Mouse (Mus musculus): ENCODE results near the gene Fxyd4.

Fxyd4 gene

GRCm38 (mm10) chr6:117937222-117937932 is at the start of gene Fxyd4:
Fxyd4 (minus strand) TSS chr6:117937692.
- no peak for DNase-seq (ENCODE audit: low spot score in 2 of 2)

- DNase-seq (ENCODE audit: low spot score in 2 of 2): no peak
Measured at GRCm38 (mm10) chr6:117987173-117987572, 49.7 kb upstream of the Fxyd4 start.

GRCm38 (mm10) chr6:117966729-117967128 is 29.2 kb upstream of the Fxyd4 start:
- DNase-seq (ENCODE audit: low spot score in 2 of 2): no peak

- no peak for DNase-seq (ENCODE audit: low spot score in 2 of 2)
Measured at GRCm38 (mm10) chr6:117963201-117963600, 25.7 kb upstream of the Fxyd4 start.

GRCm38 (mm10) chr6:117956851-117957501 is 19.5 kb upstream of the Fxyd4 start:
- DNase-seq (ENCODE audit: low spot score in 2 of 2): peak; percentile 6 to 28

- DNase-seq (ENCODE audit: low spot score in 2 of 2): no peak
Measured at GRCm38 (mm10) chr6:117956161-117956560, 18.7 kb upstream of the Fxyd4 start.

GRCm38 (mm10) chr6:117952330-117952729 is 14.8 kb upstream of the Fxyd4 start:
- no peak for DNase-seq (ENCODE audit: low spot score in 2 of 2)

- no peak for DNase-seq (ENCODE audit: low spot score in 2 of 2)
Measured at GRCm38 (mm10) chr6:117943899-117944298, 6.4 kb upstream of the Fxyd4 start.

- peak in 1 of 2 experiments; percentile 13 for DNase-seq (ENCODE audit: low spot score in 2 of 2)
Measured at GRCm38 (mm10) chr6:117942769-117943168, 5.3 kb upstream of the Fxyd4 start.

GRCm38 (mm10) chr6:117938951-117939350 is 1.5 kb upstream of the Fxyd4 start:
- DNase-seq (ENCODE audit: low spot score in 2 of 2): peak; percentile 15 to 45

GRCm38 (mm10) chr6:117935681-117936612 is 1.5 kb downstream of the Fxyd4 start:
- no peak for DNase-seq (ENCODE audit: low spot score in 2 of 2)

- DNase-seq (ENCODE audit: low spot score in 2 of 2): no peak
Measured at GRCm38 (mm10) chr6:117934301-117934700, 3.2 kb downstream of the Fxyd4 start.

- peak; percentile 21 to 39 for DNase-seq (ENCODE audit: low spot score in 2 of 2)
Measured at GRCm38 (mm10) chr6:117932325-117933051, 5.0 kb downstream of the Fxyd4 start.

- no peak for DNase-seq (ENCODE audit: low spot score in 2 of 2)
Measured at GRCm38 (mm10) chr6:117929945-117930655, 7.4 kb downstream of the Fxyd4 start.

GRCm38 (mm10) chr6:117928746-117929145 is 8.7 kb downstream of the Fxyd4 start:
- no peak for DNase-seq (ENCODE audit: low spot score in 2 of 2)

GRCm38 (mm10) chr6:117927955-117928354 is 9.5 kb downstream of the Fxyd4 start:
- DNase-seq (ENCODE audit: low spot score in 2 of 2): no peak

GRCm38 (mm10) chr6:117926871-117927491 is 10.5 kb downstream of the Fxyd4 start:
- no peak for DNase-seq (ENCODE audit: low spot score in 2 of 2)

- DNase-seq (ENCODE audit: low spot score in 2 of 2): no peak
Measured at GRCm38 (mm10) chr6:117922041-117922440, 15.5 kb downstream of the Fxyd4 start.

GRCm38 (mm10) chr6:117920659-117921640 is 16.5 kb downstream of the Fxyd4 start:
- no peak for DNase-seq (ENCODE audit: low spot score in 2 of 2)

Measured in frontal cortex, postnatal 36 days (tissue).